Mouse (Mus musculus) intestine, embryonic 15.5 days (tissue): ENCODE measurements around the gene Rab33b. TPM values are rescaled to one million over a fixed set of nuclear protein-coding genes. Genes with fewer than 3 reads are reported as not detected.

Experiments
- ATAC-seq: fragments of 200-750 bp; cut with Nextera tagmentation; 2 replicates; pipeline ENCODE4 v1.8.0; 2017; ENCODE audit warnings: moderate TSS enrichment, moderate library complexity
- H3K27ac ChIP-seq: fragments of 300-500 bp; sonication (generic); 2 replicates; pipeline ENCODE4 v1.5.1; 2015; ENCODE audit warnings: mild to moderate bottlenecking, inconsistent platforms
- H3K27me3 ChIP-seq: fragments of 300-500 bp; sonication (generic); replicated peaks from 2 replicates; pipeline ENCODE4 v1.6.1; 2015; ENCODE audit warnings: inconsistent platforms
- H3K36me3 ChIP-seq: fragments of 300-500 bp; sonication (generic); 2 replicates; pipeline ENCODE4 v1.6.1; 2015; ENCODE audit warnings: inconsistent platforms
- H3K4me1 ChIP-seq: fragments of 300-500 bp; sonication (generic); replicated peaks from 2 replicates; pipeline ENCODE4 v1.6.1; 2015; ENCODE audit warnings: inconsistent platforms
- H3K4me2 ChIP-seq: fragments of 300-500 bp; sonication (generic); replicated peaks from 2 replicates; pipeline ENCODE4 v1.6.1; 2015; ENCODE audit warnings: mild to moderate bottlenecking, inconsistent platforms
- H3K4me3 ChIP-seq: fragments of 300-500 bp; sonication (generic); replicated peaks from 2 replicates; pipeline ENCODE4 v1.5.1; 2015; ENCODE audit warnings: inconsistent platforms
- H3K9ac ChIP-seq: fragments of 300-500 bp; sonication (generic); 2 replicates; pipeline ENCODE4 v1.6.1; 2015; ENCODE audit warnings: inconsistent platforms
- H3K9me3 ChIP-seq: fragments of 300-500 bp; sonication (generic); 2 replicates; pipeline ENCODE4 v1.6.1; 2016; ENCODE audit warnings: inconsistent platforms
- WGBS: fragments of 180-500 bp; shearing (Covaris S2); methylation state at CpG from one replicate; pipeline ENCODE4 v1.1.7; 2015; 5-methylcytosine and 5-hydroxymethylcytosine counted together
- polyA plus RNA-seq: library from polyadenylated mRNA; unstranded; fragments of >200 nt; fragmentation: Nextera tagmentation; extraction: Ambion mirVana; gene quantifications from 2 replicates; pipeline ENCODE4 v1.2.1, GENCODE M21; 2015

Rab33b gene
- polyA plus RNA-seq, 1 experiment from 2014 or later: 23.4 TPM

- H3K36me3 ChIP-seq: peaks cover 16% of the 10 kb centered on the region; the same call in 1 of the 2 replicates
- 79% methylated on average over 19 of the region's 19 CpGs for WGBS
- ATAC-seq: no peak
These were observed 60.9 kb downstream of the Rab33b start for GRCm38 (mm10) chr3:51544442-51545128.

More at GRCm38 (mm10) chr3:51544442-51545128, 60.9 kb downstream of the Rab33b start:
- Histone ChIP-seq H3K4me2 (no peak overlapping the region), H3K27me3 (no peaks in the 10 kb centered on the region), H3K9ac (no peak overlapping the region), H3K4me3 (no peak overlapping the region), H3K9me3 (no peaks in the 10 kb centered on the region), H3K27ac (no peak overlapping the region), H3K4me1 (no peaks in the 10 kb centered on the region; the same call in 1 of the 2 replicates)

Other genes starting within 250 kb of the Rab33b start
- gene Elf2, start 143.3 kb upstream of the Rab33b start, polyA plus RNA-seq: 62.8 and 65.4 TPM in 2 replicates
- gene Mgarp, start 87.2 kb upstream of the Rab33b start, polyA plus RNA-seq: 4.0 and 7.5 TPM in 2 replicates
- 798 and 916 TPM in 2 replicates for gene Ndufc1, start 74.9 kb upstream of the Rab33b start, polyA plus RNA-seq
- gene Naa15, start 68.8 kb upstream of the Rab33b start, polyA plus RNA-seq: 45.7 and 51.6 TPM in 2 replicates
- 2.4 and 2.9 TPM in 2 replicates for gene Setd7, start 77.0 kb downstream of the Rab33b start, polyA plus RNA-seq
- gene Mgst2, start 176.4 kb downstream of the Rab33b start, polyA plus RNA-seq: 30.2 and 33.3 TPM in 2 replicates